Mouse (Mus musculus): ENCODE results near the gene Prr12.

DNA sequence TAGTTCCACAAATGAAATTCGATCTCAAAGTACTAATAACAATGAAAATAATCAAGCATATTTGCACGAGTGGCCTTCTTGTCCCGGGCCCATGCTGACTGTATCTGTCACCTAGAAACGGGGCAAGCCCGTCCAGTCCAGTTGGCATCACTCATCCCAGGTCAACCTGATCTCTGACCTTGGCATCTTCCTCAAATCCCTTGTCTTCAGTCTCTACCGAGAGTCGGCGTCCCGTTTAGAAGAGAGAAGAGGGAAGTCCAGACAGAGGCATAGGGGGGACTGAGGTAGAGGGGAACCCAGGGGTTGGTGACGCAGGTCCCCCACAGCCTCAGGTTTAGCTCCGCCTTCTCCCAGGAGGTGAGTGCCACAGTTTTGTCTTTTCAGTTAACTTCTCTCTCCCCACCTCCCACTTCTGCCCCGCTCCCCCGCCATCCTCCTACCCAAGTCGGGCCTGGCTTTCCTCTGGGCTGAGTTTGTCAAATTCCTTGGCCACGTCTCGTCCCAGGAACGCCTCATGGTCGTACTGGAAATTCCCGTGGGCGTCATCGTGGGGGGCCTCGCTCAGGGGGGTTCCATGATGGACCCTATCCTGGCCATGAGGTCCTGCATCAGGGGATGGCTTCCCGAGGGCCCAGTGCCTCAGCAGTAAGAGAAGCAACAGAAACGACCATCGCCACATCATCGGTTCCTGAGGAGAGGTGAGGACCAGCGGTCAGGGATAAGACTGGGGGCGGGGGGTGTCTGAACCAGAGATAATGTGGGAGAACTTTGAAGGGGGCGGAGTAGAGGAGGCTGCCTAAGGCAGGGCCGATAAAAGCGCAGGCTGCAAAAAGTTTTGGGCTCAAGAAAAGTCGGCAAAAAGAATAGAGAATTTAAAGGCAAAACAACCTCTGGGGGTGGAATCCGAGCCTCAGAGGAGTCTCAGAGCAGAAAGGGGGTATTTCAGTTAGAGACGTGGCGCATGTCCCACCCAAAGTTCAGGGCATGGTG is 38.6 kb upstream of the Prr12 start:
- TF ChIP-seq CTCF (IDR thresholded peaks at IDR 0.05; ENCODE audit: low read depth) (no peak), EP300 (IDR thresholded peaks at IDR 0.05; ENCODE audit: low read depth) (no peak)

Measured in heart, postnatal 0 days (tissue).